Mouse (Mus musculus) midbrain, embryonic 16.5 days (tissue): ENCODE data around the gene Dagla. TPM values are rescaled to one million over a fixed set of nuclear protein-coding genes. Genes with fewer than 3 reads are reported as not detected.

Experiments used
- ATAC-seq: fragments of 200-750 bp; cut with Nextera tagmentation; 2 replicates; pipeline ENCODE4 v1.8.0; 2017; ENCODE audit warnings: moderate TSS enrichment
- H3K27ac ChIP-seq: fragments of 300-500 bp; sonication (generic); 2 replicates; pipeline ENCODE4 v1.5.1; 2014; ENCODE audit warnings: mild to moderate bottlenecking, low read length, mixed read lengths
- H3K27me3 ChIP-seq: fragments of 300-500 bp; sonication (generic); 2 replicates; pipeline ENCODE4 v1.6.1; 2014; ENCODE audit warnings: low read depth, low read length, mixed read lengths; ENCODE audit not compliant: control insufficient read depth, insufficient read depth
- H3K36me3 ChIP-seq: fragments of 300-500 bp; sonication (generic); 2 replicates; pipeline ENCODE4 v1.6.1; 2014; ENCODE audit warnings: mild to moderate bottlenecking, low read length, moderate library complexity, mixed read lengths; ENCODE audit not compliant: control insufficient read depth, insufficient read depth
- H3K4me1 ChIP-seq: fragments of 300-500 bp; sonication (generic); 2 replicates; pipeline ENCODE4 v1.6.1; 2014; ENCODE audit warnings: mild to moderate bottlenecking, low read length, mixed read lengths; ENCODE audit not compliant: control insufficient read depth, insufficient read depth
- H3K4me2 ChIP-seq: fragments of 300-500 bp; sonication (generic); 2 replicates; pipeline ENCODE4 v1.6.1; 2014; ENCODE audit warnings: mild to moderate bottlenecking, low read length, mixed read lengths
- H3K4me3 ChIP-seq: fragments of 300-500 bp; sonication (generic); 2 replicates; pipeline ENCODE4 v1.5.1; 2014; ENCODE audit warnings: low read depth, mild to moderate bottlenecking, low read length, moderate library complexity, mixed read lengths
- H3K9ac ChIP-seq: fragments of 300-500 bp; sonication (generic); 2 replicates; pipeline ENCODE4 v1.6.1; 2014; ENCODE audit warnings: low read depth, low read length, mixed read lengths
- H3K9me3 ChIP-seq: fragments of 300-500 bp; sonication (generic); replicated peaks from 2 replicates; pipeline ENCODE4 v1.6.1; 2014; ENCODE audit warnings: mild to moderate bottlenecking, low read length, mixed read lengths; ENCODE audit not compliant: control insufficient read depth, poor library complexity, severe bottlenecking
- WGBS: fragments of 180-500 bp; shearing (Covaris S2); extraction: QIAGEN DNeasy Blood & Tissue Kit; methylation state at CpG from one replicate; pipeline ENCODE4 v1.1.7; 2014; 5-methylcytosine and 5-hydroxymethylcytosine counted together
- polyA plus RNA-seq: library from polyadenylated mRNA; unstranded; fragments of >200 nt; fragmentation: Nextera tagmentation; extraction: Ambion mirVana; gene quantifications from 2 replicates; pipeline ENCODE4 v1.2.1, GENCODE M21; 2015

Dagla gene
- polyA plus RNA-seq, 1 experiment from 2014 or later = 14.1 TPM

GRCm38 (mm10) chr19:10317795-10318194 lies 13.1 kb upstream of the Dagla start:
- H3K4me1 ChIP-seq = no peaks in the 10 kb centered on the region
- no peak overlapping the region for H3K4me3 ChIP-seq
- no peaks in the 10 kb centered on the region for H3K27me3 ChIP-seq
- no peaks in the 10 kb centered on the region for H3K9me3 ChIP-seq
- no peaks in the 10 kb centered on the region for H3K36me3 ChIP-seq
- ATAC-seq = no peak
- no peak overlapping the region for H3K4me2 ChIP-seq
- WGBS = 70% methylated on average over 4 of the region's 4 CpGs
- no peak overlapping the region for H3K27ac ChIP-seq
- H3K9ac ChIP-seq = no peak overlapping the region

- H3K4me2 ChIP-seq = no peak overlapping the region
- no peak overlapping the region for H3K4me3 ChIP-seq
- WGBS = 87% methylated on average over 2 of the region's 2 CpGs
- H3K9ac ChIP-seq = no peak overlapping the region
- no peaks in the 10 kb centered on the region for H3K9me3 ChIP-seq
- no peaks in the 10 kb centered on the region for H3K36me3 ChIP-seq
- H3K27ac ChIP-seq = no peak overlapping the region
- no peak for ATAC-seq
- no peaks in the 10 kb centered on the region for H3K4me1 ChIP-seq
- no peaks in the 10 kb centered on the region for H3K27me3 ChIP-seq
These were observed 12.7 kb upstream of the Dagla start for GRCm38 (mm10) chr19:10317358-10317757.

DNA sequence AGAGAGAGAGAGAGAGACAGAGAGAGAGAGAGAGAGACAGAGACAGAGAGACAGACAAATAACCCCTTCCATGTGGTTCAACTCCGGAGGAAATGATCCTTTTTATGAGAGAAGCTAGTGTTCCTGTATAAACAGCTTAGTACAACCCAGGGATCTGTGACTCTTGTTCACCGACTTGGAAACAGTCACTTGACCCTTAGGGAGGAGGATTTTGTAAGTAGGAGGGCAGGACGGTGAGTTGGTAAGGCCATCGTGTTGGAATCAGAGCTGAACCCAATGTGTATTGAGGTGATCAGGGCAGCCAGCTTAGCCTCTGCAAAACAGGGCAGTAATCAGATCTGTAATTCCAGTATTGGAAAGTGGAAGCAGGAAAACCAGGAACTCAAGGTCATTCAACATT lies 12.3 kb upstream of the Dagla start:
- Histone ChIP-seq H3K36me3 (no peaks in the 10 kb centered on the region), H3K9me3 (no peaks in the 10 kb centered on the region), H3K4me2 (no peak overlapping the region), H3K4me1 (no peaks in the 10 kb centered on the region), H3K4me3 (no peak overlapping the region), H3K9ac (no peak overlapping the region), H3K27ac (no peak overlapping the region), H3K27me3 (no peaks in the 10 kb centered on the region)
- ATAC-seq = no peak
- 64% methylated on average over 4 of the region's 4 CpGs for WGBS

DNA sequence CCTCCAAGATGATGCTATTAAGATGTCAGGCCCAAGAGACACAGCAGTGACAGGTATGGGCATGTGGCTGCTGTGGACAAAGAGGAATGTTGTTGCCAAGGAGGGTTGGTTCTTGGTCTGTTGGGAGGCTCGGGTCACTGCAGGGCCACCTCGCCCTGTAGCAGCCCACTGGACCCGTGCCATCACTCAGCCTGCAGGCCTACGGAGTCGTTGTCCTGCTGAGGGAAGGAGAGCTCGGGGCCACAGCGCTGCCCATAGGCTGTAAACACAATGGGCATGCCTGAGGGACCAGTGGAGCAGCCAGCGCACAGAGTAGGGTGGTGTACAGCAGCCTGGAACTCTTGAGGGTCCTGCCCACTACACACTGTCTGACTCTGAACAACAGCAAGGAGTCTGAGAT lies 7.4 kb upstream of the Dagla start:
- Histone ChIP-seq H3K27ac (no peak overlapping the region), H3K4me3 (no peak overlapping the region), H3K36me3 (no peaks in the 10 kb centered on the region), H3K27me3 (no peaks in the 10 kb centered on the region), H3K9me3 (no peaks in the 10 kb centered on the region), H3K4me1 (no peaks in the 10 kb centered on the region), H3K4me2 (no peak overlapping the region), H3K9ac (no peak overlapping the region)
- WGBS = 63% methylated on average over 8 of the region's 8 CpGs
- ATAC-seq = no peak

- 56% methylated on average over 2 of the region's 2 CpGs for WGBS
- no peaks in the 10 kb centered on the region for H3K36me3 ChIP-seq
- no peaks in the 10 kb centered on the region; the same call in 1 of the 2 replicates for H3K4me1 ChIP-seq
- H3K27ac ChIP-seq = no peak overlapping the region
- H3K4me2 ChIP-seq = no peak overlapping the region
- no peak overlapping the region for H3K4me3 ChIP-seq
- no peak overlapping the region for H3K9ac ChIP-seq
- no peak for ATAC-seq
- 0 out of 2 replicates have a peak, but pooled peaks cover 3% of the 10 kb centered on the region for H3K27me3 ChIP-seq
- no peaks in the 10 kb centered on the region for H3K9me3 ChIP-seq
These were observed 4.3 kb upstream of the Dagla start for GRCm38 (mm10) chr19:10308990-10309389.

DNA sequence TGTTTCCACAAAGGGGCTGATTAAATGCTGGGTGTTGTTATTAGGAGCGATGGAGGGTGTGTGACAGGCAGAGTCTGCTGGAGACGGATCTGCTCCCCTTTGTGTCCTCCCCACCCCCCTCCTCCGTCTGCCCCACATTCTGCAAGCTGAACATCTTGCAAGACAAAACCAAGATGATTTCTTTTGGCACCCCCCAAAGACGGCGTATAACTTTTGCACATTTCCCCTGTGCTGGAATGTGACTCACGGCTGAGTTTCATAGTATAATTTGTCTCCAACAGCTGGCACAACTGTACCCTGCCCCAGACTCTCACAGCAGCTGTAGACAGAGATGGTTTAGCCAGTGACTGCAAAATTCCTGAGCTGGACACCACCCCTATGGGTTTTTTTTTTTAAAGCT lies 3.3 kb upstream of the Dagla start:
- no peak overlapping the region for H3K27ac ChIP-seq
- no peak overlapping the region for H3K9ac ChIP-seq
- no peak overlapping the region for H3K4me2 ChIP-seq
- no peaks in the 10 kb centered on the region for H3K36me3 ChIP-seq
- no peak for ATAC-seq
- H3K27me3 ChIP-seq = 0 out of 2 replicates have a peak, but pooled peaks cover 3% of the 10 kb centered on the region
- H3K4me1 ChIP-seq = peaks cover 8% of the 10 kb centered on the region
- H3K9me3 ChIP-seq = no peaks in the 10 kb centered on the region
- WGBS = 38% methylated on average over 6 of the region's 6 CpGs
- H3K4me3 ChIP-seq = no peak overlapping the region

DNA sequence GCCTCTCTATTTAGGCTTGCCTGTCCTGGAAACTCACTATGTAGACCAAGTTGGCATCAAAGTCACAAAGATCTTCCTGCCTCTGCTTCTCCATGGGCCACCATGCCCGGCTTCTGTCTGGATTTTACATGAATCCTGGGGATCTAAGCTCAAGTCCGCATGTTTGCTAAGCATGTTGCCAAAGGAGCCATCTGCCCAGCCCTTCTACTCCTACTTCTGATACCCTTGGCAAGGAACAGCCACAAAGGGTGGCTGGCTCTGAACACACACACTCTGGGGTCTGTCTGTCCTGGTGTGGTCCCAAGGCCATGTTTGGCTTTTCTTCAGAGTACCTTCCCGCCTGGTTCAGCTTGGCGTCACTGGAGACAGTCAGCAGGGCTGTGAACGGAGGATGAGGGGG lies 2.7 kb upstream of the Dagla start:
- Histone ChIP-seq H3K36me3 (no peaks in the 10 kb centered on the region), H3K4me1 (peaks cover 13% of the 10 kb centered on the region), H3K27me3 (0 out of 2 replicates have a peak, but pooled peaks cover 3% of the 10 kb centered on the region), H3K4me2 (no peak overlapping the region), H3K4me3 (no peak overlapping the region), H3K9me3 (no peaks in the 10 kb centered on the region), H3K9ac (no peak overlapping the region), H3K27ac (no peak overlapping the region)
- 85% methylated on average over 5 of the region's 5 CpGs for WGBS
- ATAC-seq = no peak

DNA sequence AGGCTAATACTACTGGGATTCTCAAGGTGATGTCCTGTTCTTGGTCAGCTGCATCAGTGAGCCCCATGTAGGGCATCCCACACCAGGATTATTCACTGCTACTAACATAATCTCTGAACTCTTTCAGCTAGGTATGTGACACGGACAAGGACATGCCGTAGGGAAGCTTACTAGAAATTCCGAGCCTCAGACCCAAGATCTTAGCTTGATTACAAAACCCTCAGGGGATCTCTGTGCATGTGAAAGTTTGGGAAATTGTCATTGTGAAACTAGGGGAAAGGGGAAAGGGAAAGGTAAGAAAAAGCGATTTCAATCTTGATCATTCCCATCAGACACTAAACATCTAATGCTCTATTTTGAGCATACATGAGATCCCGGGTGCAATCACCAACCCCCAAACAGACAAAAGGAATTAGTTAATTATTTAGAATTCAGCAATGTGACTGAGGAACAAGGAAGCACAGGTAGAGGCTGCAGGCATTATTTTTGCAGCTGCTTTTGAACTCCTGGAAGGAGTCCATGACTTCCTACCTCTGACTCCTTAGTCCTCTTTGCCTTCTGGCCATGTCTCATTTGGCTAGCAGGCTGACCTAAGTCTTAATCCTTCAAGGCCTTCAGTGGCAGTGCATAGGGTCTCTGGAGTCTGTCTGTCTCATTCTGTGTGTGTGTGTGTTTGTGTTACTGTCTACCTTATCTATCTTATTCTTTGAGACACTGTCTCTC lies 2.0 kb upstream of the Dagla start:
- H3K4me2 ChIP-seq = no peak overlapping the region
- 86% methylated on average over 5 of the region's 5 CpGs for WGBS
- ATAC-seq = no peak
- H3K4me3 ChIP-seq = no peak overlapping the region
- H3K27ac ChIP-seq = no peak overlapping the region
- H3K27me3 ChIP-seq = 0 out of 2 replicates have a peak, but pooled peaks cover 3% of the 10 kb centered on the region
- H3K36me3 ChIP-seq = no peaks in the 10 kb centered on the region
- no peak overlapping the region for H3K9ac ChIP-seq
- no peaks in the 10 kb centered on the region for H3K9me3 ChIP-seq
- H3K4me1 ChIP-seq = peaks cover 15% of the 10 kb centered on the region

GRCm38 (mm10) chr19:10305640-10306039 lies 963 bp upstream of the Dagla start:
- 83% methylated on average over 12 of the region's 12 CpGs for WGBS
- Histone ChIP-seq H3K9ac (no peak overlapping the region), H3K27ac (no peak overlapping the region), H3K27me3 (0 out of 2 replicates have a peak, but pooled peaks cover 3% of the 10 kb centered on the region), H3K36me3 (no peaks in the 10 kb centered on the region), H3K4me3 (no peak overlapping the region), H3K9me3 (no peaks in the 10 kb centered on the region), H3K4me1 (peaks cover 15% of the 10 kb centered on the region), H3K4me2 (no peak overlapping the region)
- ATAC-seq = no peak
